Mouse (Mus musculus) E14TG2a.4 (cell line): ENCODE data around the gene Igsf3.

ENCODE experiments used
- CTCF ChIP-seq: conservative IDR thresholded peaks from 2 replicates; pipeline ENCODE4 v1.5.1; 2014; ENCODE audit warnings: low read length
- NANOG ChIP-seq: IDR thresholded peaks from 2 replicates; pipeline ENCODE4 v1.6.1; 2014; ENCODE audit warnings: borderline replicate concordance, low read length, mixed read lengths
- POU5F1 ChIP-seq: IDR thresholded peaks from 2 replicates; pipeline ENCODE4 v1.6.1; 2014; ENCODE audit warnings: low read length, borderline replicate concordance

DNA sequence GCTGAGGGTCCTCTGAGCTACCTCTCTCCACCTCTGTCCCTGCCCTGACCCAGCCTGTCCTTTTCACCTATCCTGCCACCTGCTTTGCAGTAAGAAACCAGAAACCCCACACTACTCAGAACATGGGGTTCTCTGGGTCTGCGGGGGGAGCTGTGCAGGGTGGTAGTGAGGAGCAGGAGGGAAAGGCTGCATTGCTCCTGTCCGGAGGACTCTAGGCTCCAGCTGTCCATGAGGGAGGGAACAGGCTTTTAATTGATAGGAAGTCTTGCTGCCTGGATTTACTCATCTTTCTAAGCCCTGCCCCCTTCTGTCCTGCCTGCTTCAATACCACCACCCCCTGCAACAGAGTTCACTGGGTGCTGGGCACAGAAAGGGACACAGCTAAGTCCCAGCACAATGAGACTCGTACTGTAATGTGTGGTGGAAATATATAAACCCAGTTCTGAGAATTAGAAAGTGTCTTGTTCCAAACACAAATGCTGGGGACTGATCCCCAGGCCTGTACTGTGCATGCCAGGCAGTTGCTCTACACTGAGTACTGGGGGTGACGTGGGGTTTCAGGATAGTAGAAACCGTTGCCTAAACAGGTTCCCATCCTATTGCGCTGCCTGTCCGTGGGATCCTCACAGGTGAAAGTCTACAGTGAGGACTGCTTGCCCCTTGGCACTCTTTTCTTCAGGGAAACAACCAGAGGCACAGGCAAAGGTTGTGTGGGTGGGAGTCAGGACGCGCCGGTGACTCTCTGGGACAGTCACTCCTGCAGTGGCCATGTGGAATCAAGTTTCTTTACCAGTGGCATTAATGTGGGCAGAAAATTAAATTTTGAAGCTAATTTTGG, 133.0 kb downstream of the Igsf3 start:
- TF ChIP-seq CTCF (no peak), NANOG (no peak), POU5F1 (no peak)
